Mouse (Mus musculus): Measurements from ENCODE around the gene Ipo4. TPM values are rescaled to one million over a fixed set of nuclear protein-coding genes. Genes with fewer than 3 reads are reported as not detected.

Gene Ipo4
- 25.5 and 25.9 TPM in 2 replicates for polyA plus RNA-seq (2015; fragmentation: Nextera tagmentation; extraction: Ambion mirVana)

- H3K4me3 ChIP-seq (ENCODE audit: low read depth, low read length), result peak within 1 kb of the TSS; percentile 54
- peak within 1 kb of the TSS; percentile 92 for H3K4me2 ChIP-seq (replicated peaks; ENCODE audit: low read depth, low read length)
- ATAC-seq (peak; percentile 98), DNase-seq (ENCODE audit: low spot score) (peak; percentile 97)
- H3K27ac ChIP-seq (ENCODE audit: low read length), result peak within 1 kb of the TSS; percentile 39; the same call in 1 of the 2 replicates
- H3K9ac ChIP-seq (replicated peaks; ENCODE audit: low read depth), result peak within 1 kb of the TSS; percentile 50
- peaks cover 35% of the 10 kb centered on the region; the same call in 1 of the 2 replicates for H3K36me3 ChIP-seq (ENCODE audit: insufficient read depth, low read length)
- TF ChIP-seq EP300 (IDR thresholded peaks at IDR 0.05) (no peak), CTCF (IDR thresholded peaks at IDR 0.05) (no peak)
- 2% methylated on average over 33 of the region's 33 CpGs for WGBS
- H3K9me3 ChIP-seq (ENCODE audit: low read length), result no peaks in the 10 kb centered on the region
- peaks cover 3% of the 10 kb centered on the region; the same call in 1 of the 2 replicates for H3K4me1 ChIP-seq (ENCODE audit: insufficient read depth, low read depth, low read length)
- no peaks in the 10 kb centered on the region for H3K27me3 ChIP-seq (replicated peaks; ENCODE audit: insufficient read depth, low read length)
Observed at GRCm38 (mm10) chr14:55635523-55636007, at the start of gene Ipo4. Gene Ipo4 (minus strand): TSS chr14:55635957.

- H3K4me3 ChIP-seq (ENCODE audit: low read depth, low read length), result peak overlapping the region; percentile 73
- H3K27ac ChIP-seq (ENCODE audit: low read length), result peak overlapping the region; percentile 87; the same call in 1 of the 2 replicates
- DNase-seq (ENCODE audit: low spot score) (no peak), ATAC-seq (peak; percentile 1; the same call in 1 of the 2 replicates)
- peaks cover 21% of the 10 kb centered on the region for H3K36me3 ChIP-seq (ENCODE audit: insufficient read depth, low read length)
- H3K4me2 ChIP-seq (replicated peaks; ENCODE audit: low read depth, low read length), result peak overlapping the region; percentile 77
- no peaks in the 10 kb centered on the region for H3K9me3 ChIP-seq (ENCODE audit: low read length)
- H3K27me3 ChIP-seq (replicated peaks; ENCODE audit: insufficient read depth, low read length), result no peaks in the 10 kb centered on the region
- WGBS, result 6% methylated on average over 3 of the region's 3 CpGs
- TF ChIP-seq EP300 (IDR thresholded peaks at IDR 0.05), result no peak
- H3K9ac ChIP-seq (replicated peaks; ENCODE audit: low read depth), result no peak overlapping the region
- H3K4me1 ChIP-seq (ENCODE audit: insufficient read depth, low read depth, low read length), result no peaks in the 10 kb centered on the region
Observed at GRCm38 (mm10) chr14:55682118-55682493, 46.3 kb upstream of the Ipo4 start.

- peak within 1 kb of the TSS; percentile 73 for H3K4me3 ChIP-seq (ENCODE audit: low read depth, low read length)
- TF ChIP-seq EP300 (IDR thresholded peaks at IDR 0.05) (peak; percentile 45), CTCF (IDR thresholded peaks at IDR 0.05) (peak; percentile 86)
- ATAC-seq (peak; percentile 97), DNase-seq (ENCODE audit: low spot score) (peak; percentile 98)
- H3K36me3 ChIP-seq (ENCODE audit: insufficient read depth, low read length), result peaks cover 25% of the 10 kb centered on the region
- no peaks in the 10 kb centered on the region for H3K27me3 ChIP-seq (replicated peaks; ENCODE audit: insufficient read depth, low read length)
- WGBS, result under 1% methylated on average over 65 of the region's 66 CpGs
- no peaks in the 10 kb centered on the region for H3K9me3 ChIP-seq (ENCODE audit: low read length)
- peak within 1 kb of the TSS; percentile 87 for H3K27ac ChIP-seq (ENCODE audit: low read length)
- H3K9ac ChIP-seq (replicated peaks; ENCODE audit: low read depth), result peak within 1 kb of the TSS; percentile 58
- no peaks in the 10 kb centered on the region for H3K4me1 ChIP-seq (ENCODE audit: insufficient read depth, low read depth, low read length)
- H3K4me2 ChIP-seq (replicated peaks; ENCODE audit: low read depth, low read length), result peak within 1 kb of the TSS; percentile 77
Observed at GRCm38 (mm10) chr14:55681160-55682117, 45.7 kb upstream of the Ipo4 start, which contains the start of gene Tinf2. Gene Tinf2 (minus strand): TSS chr14:55681820.

DNA sequence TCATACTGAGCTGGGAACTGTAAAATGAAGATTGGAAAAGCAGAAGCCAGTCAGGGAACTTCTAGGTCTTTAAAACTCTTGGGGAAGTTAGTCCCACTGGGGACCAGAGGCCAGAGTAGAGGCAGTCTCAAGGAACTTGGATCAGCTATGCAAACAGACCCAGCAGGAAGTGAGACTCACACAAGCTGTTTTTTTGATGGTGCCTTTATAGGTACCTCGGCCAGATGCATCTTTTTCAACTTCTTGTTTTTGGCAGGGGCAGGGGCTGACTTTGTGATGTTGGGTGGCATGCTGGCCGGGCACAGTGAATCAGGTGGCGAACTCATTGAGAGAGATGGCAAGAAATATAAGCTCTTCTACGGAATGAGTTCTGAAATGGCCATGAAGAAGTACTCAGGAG, 41.9 kb upstream of the Ipo4 start:
- TF ChIP-seq CTCF (IDR thresholded peaks at IDR 0.05) (no peak), EP300 (IDR thresholded peaks at IDR 0.05) (no peak)
- 77% methylated on average over 4 of the region's 4 CpGs for WGBS
- no peak overlapping the region for H3K4me3 ChIP-seq (ENCODE audit: low read depth, low read length)

DNA sequence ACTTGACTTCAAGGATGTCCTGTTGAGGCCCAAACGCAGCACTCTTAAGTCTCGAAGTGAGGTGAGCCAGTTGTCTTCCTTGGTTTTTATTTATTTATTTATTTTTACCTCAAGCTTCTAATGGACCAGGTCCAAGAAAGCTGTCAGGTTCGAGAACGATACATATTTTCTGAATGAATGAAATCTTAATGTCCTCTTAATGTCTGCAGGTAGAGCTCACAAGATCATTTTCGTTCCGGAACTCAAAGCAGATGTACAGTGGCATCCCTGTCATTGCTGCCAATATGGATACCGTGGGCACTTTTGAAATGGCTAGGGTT, 36.9 kb upstream of the Ipo4 start:
- Histone ChIP-seq H3K9ac (replicated peaks; ENCODE audit: low read depth) (no peak overlapping the region), H3K4me2 (replicated peaks; ENCODE audit: low read depth, low read length) (peak overlapping the region; percentile 83), H3K4me3 (ENCODE audit: low read depth, low read length) (peak overlapping the region; percentile 84; the same call in 1 of the 2 replicates), H3K4me1 (ENCODE audit: insufficient read depth, low read depth, low read length) (peaks cover 4% of the 10 kb centered on the region; the same call in 1 of the 2 replicates), H3K27me3 (replicated peaks; ENCODE audit: insufficient read depth, low read length) (no peaks in the 10 kb centered on the region), H3K27ac (ENCODE audit: low read length) (no peak overlapping the region; the same call in 1 of the 2 replicates), H3K36me3 (ENCODE audit: insufficient read depth, low read length) (peaks cover 9% of the 10 kb centered on the region; the same call in 1 of the 2 replicates), H3K9me3 (ENCODE audit: low read length) (no peaks in the 10 kb centered on the region)
- ATAC-seq (no peak), DNase-seq (ENCODE audit: low spot score) (no peak)
- WGBS, result 65% methylated on average over 7 of the region's 7 CpGs
- TF ChIP-seq EP300 (IDR thresholded peaks at IDR 0.05), result peak; percentile 0; the same call in 1 of the 2 replicates
- no peak for TF ChIP-seq CTCF (IDR thresholded peaks at IDR 0.05)

More for the DNA sequence above, 41.9 kb upstream of the Ipo4 start:
- Histone ChIP-seq H3K36me3 (ENCODE audit: insufficient read depth, low read length) (peaks cover 25% of the 10 kb centered on the region), H3K4me2 (replicated peaks; ENCODE audit: low read depth, low read length) (no peak overlapping the region), H3K9ac (replicated peaks; ENCODE audit: low read depth) (no peak overlapping the region), H3K27ac (ENCODE audit: low read length) (no peak overlapping the region), H3K27me3 (replicated peaks; ENCODE audit: insufficient read depth, low read length) (no peaks in the 10 kb centered on the region), H3K9me3 (ENCODE audit: low read length) (no peaks in the 10 kb centered on the region), H3K4me1 (ENCODE audit: insufficient read depth, low read depth, low read length) (no peaks in the 10 kb centered on the region)
- DNase-seq (ENCODE audit: low spot score), result no peak
- no peak for ATAC-seq
